Comparison of ENCODE assay signal across 14 mouse cellular contexts in genomic region chr2:168005616-168006015, GRCm38 (mm10). TPM values are rescaled to one million over a fixed set of nuclear protein-coding genes. Genes with fewer than 3 reads are reported as not detected.
DNase-seq lines count a peak whose midpoint lies in the region; ATAC-seq and TF ChIP-seq lines count a peak whose summit lies in the region.
"Had no signal": no experiment of that assay in that cellular context is flagged by ENCODE, and none has a peak within 500 bp of the region (broad histone marks: within the 10 kb centered on the region; RNA-seq: fewer than 3 reads in every experiment).

No protein-coding gene starts in this region.

- H3K9ac ChIP-seq in heart, postnatal 0 days (replicated peaks; ENCODE audit: low read depth, low read length) = no peak overlapping the region
- H3K9ac ChIP-seq: heart, embryonic 15.5 days; midbrain, embryonic 12.5 days; stomach, embryonic 15.5 days had no signal

- no peak overlapping the region for H3K27ac ChIP-seq in heart, postnatal 0 days (ENCODE audit: low read depth)
- peak overlapping the region; percentile 37 for H3K27ac ChIP-seq in limb, embryonic 10.5 days
- H3K27ac ChIP-seq in small intestine, adult 2 months (ENCODE audit: insufficient read depth, low read depth, low read length) = peak overlapping the region; percentile 55; the same call in 1 of the 2 replicates
- H3K27ac ChIP-seq: heart, embryonic 15.5 days; midbrain, embryonic 12.5 days; stomach, embryonic 15.5 days had no signal

- DNase-seq in heart, postnatal 0 days (ENCODE audit: low spot score) = no peak
- DNase-seq in heart, adult 9 months (ENCODE audit: low spot score in 2 of 2) = no peak
- no peak for DNase-seq in limb, embryonic 10.5 days (ENCODE audit: low spot score)
- DNase-seq in gastrocnemius, postnatal 4 days (ENCODE audit: low spot score in 2 of 2) = no peak
- DNase-seq in retina, embryonic 14.5 days (ENCODE audit: low spot score) = no peak
- DNase-seq in right cerebral cortex, postnatal 14 days = no peak
- DNase-seq: cerebellum, adult 11 months; layer of hippocampus, adult 9-11 months had no signal

- H3K9me3 ChIP-seq in heart, postnatal 0 days (replicated peaks; ENCODE audit: control insufficient read depth, low read length) = peaks cover 4% of the 10 kb centered on the region; the same call in 1 of the 2 replicates
- no peaks in the 10 kb centered on the region for H3K9me3 ChIP-seq in limb, embryonic 10.5 days (replicated peaks)
- H3K9me3 ChIP-seq: heart, embryonic 15.5 days; stomach, embryonic 15.5 days had no signal

- no peak for TF ChIP-seq EP300 in heart, postnatal 0 days (IDR thresholded peaks at IDR 0.05; ENCODE audit: low read depth)

- H3K27me3 ChIP-seq in heart, postnatal 0 days (ENCODE audit: control insufficient read depth, insufficient read depth, low read length) = no peaks in the 10 kb centered on the region
- no peaks in the 10 kb centered on the region for H3K27me3 ChIP-seq in limb, embryonic 10.5 days (ENCODE audit: low read depth, poor library complexity, severe bottlenecking)
- H3K27me3 ChIP-seq in small intestine, adult 2 months (ENCODE audit: control insufficient read depth, insufficient read depth, low read length) = no peaks in the 10 kb centered on the region
- H3K27me3 ChIP-seq: heart, embryonic 15.5 days; midbrain, embryonic 12.5 days; stomach, embryonic 15.5 days had no signal

- TF ChIP-seq POLR2A in small intestine, adult 2 months (IDR thresholded peaks at IDR 0.05; ENCODE audit: low read depth, low read length) = no peak

- peak; percentile 27; the same call in 1 of the 2 replicates for ATAC-seq in heart, postnatal 0 days (ENCODE audit: insufficient read depth, low read depth)
- ATAC-seq in granulocyte monocyte progenitor cell, adult 5-6 weeks (replicated peaks; ENCODE audit: poor library complexity, severe bottlenecking) = peak; percentile 81
- ATAC-seq: CD4-positive, CD25-positive, alpha-beta regulatory T cell, adult 4 months had no signal

- no peak for TF ChIP-seq CTCF in heart, postnatal 0 days (IDR thresholded peaks at IDR 0.05; ENCODE audit: low read depth)
- TF ChIP-seq CTCF in small intestine, adult 2 months (IDR thresholded peaks at IDR 0.05; ENCODE audit: extremely low read depth, insufficient read length, insufficient replicate concordance, low read depth, low read length) = no peak

- no peak overlapping the region for H3K4me3 ChIP-seq in heart, postnatal 0 days (ENCODE audit: low read depth, low read length)
- H3K4me3 ChIP-seq in limb, embryonic 10.5 days = no peak overlapping the region
- H3K4me3 ChIP-seq in small intestine, adult 2 months (ENCODE audit: low read depth, low read length) = no peak overlapping the region
- H3K4me3 ChIP-seq: heart, embryonic 15.5 days; midbrain, embryonic 12.5 days; stomach, embryonic 15.5 days had no signal

- WGBS in heart, postnatal 0 days = 42% methylated on average over 3 of the region's 3 CpGs
- 34% methylated on average over 3 of the region's 3 CpGs for WGBS in limb, embryonic 10.5 days
- 23% methylated on average over 3 of the region's 3 CpGs for WGBS in small intestine, adult 2 months

- H3K36me3 ChIP-seq in heart, postnatal 0 days (replicated peaks; ENCODE audit: control insufficient read depth, insufficient read depth, low read length) = no peaks in the 10 kb centered on the region
- H3K36me3 ChIP-seq in limb, embryonic 10.5 days = no peaks in the 10 kb centered on the region
- no peaks in the 10 kb centered on the region for H3K36me3 ChIP-seq in small intestine, adult 2 months (ENCODE audit: control insufficient read depth, insufficient read depth, low read length)
- H3K36me3 ChIP-seq: heart, embryonic 15.5 days; midbrain, embryonic 12.5 days; stomach, embryonic 15.5 days had no signal

- H3K4me2 ChIP-seq in heart, postnatal 0 days (ENCODE audit: low read depth, low read length) = no peak overlapping the region
- H3K4me2 ChIP-seq: heart, embryonic 15.5 days; midbrain, embryonic 12.5 days; stomach, embryonic 15.5 days had no signal

- 0 out of 2 replicates have a peak, but pooled peaks cover 2% of the 10 kb centered on the region for H3K4me1 ChIP-seq in heart, postnatal 0 days (ENCODE audit: control insufficient read depth, insufficient read depth)
- peaks cover 59% of the 10 kb centered on the region for H3K4me1 ChIP-seq in limb, embryonic 10.5 days
- peaks cover 24% of the 10 kb centered on the region for H3K4me1 ChIP-seq in small intestine, adult 2 months (ENCODE audit: control insufficient read depth, insufficient read depth, insufficient read length, low read length)

RNA-seq across cellular contexts. Expression of gene Ripor3, which starts 4.8 kb away (rescaled TPM):
- 1.2 and 1.9 TPM in 2 replicates for total RNA-seq in heart, postnatal 0 days (2014; rRNA removed; ENCODE audit: low replicate concordance)
- 0.29 and 0.36 TPM in 2 replicates for polyA plus RNA-seq in heart, postnatal 0 days (2015; fragmentation: Nextera tagmentation; extraction: Ambion mirVana)
- total RNA-seq in granulocyte monocyte progenitor cell, adult 5-6 weeks (2014; fragmentation: Nextera tagmentation) = not detected in 2 replicates
- total RNA-seq in granulocyte monocyte progenitor cell, adult 5-6 weeks (2017) = not detected in 2 replicates
- 0.44 and 0.49 TPM in 2 replicates for polyA plus RNA-seq in limb, embryonic 10.5 days (2016; fragmentation: Nextera tagmentation; extraction: Ambion mirVana)
- 2.5 and 5.3 TPM in 2 replicates for polyA plus RNA-seq in small intestine, adult 2 months (2012; rRNA removed)
- 1 to 10 TPM; 5.7 to 7.9 TPM for total RNA-seq in gastrocnemius, postnatal 4 days (2021)
